In genomic region chr5:118028191-118029034, GRCm38 (mm10) we compare ENCODE assay signal across 8 mouse cellular contexts. TPM values are rescaled to one million over a fixed set of nuclear protein-coding genes. Genes with fewer than 3 reads are reported as not detected.
DNase-seq lines count a peak whose midpoint lies in the region; ATAC-seq lines count a peak whose summit lies in the region.

No protein-coding gene starts in this region.

- DNase-seq in ovary, postnatal 36 days (ENCODE audit: low spot score), result peak; percentile 49
- no peak for DNase-seq in ovary, postnatal 14 days (ENCODE audit: low spot score)
- no peak for DNase-seq in ovary, postnatal 10 days (ENCODE audit: low spot score)
- DNase-seq in urinary bladder, adult 18-20 months (ENCODE audit: low spot score in 2 of 2), result no peak

- H3K9ac ChIP-seq in embryonic facial prominence, embryonic 13.5 days, result peak overlapping the region; percentile 65
- peak overlapping the region; percentile 62 for H3K9ac ChIP-seq in hindbrain, embryonic 12.5 days
- H3K9ac ChIP-seq in liver, embryonic 15.5 days, result no peak overlapping the region
- peak overlapping the region; percentile 45; the same call in 1 of the 2 replicates for H3K9ac ChIP-seq in stomach, embryonic 14.5 days (replicated peaks; ENCODE audit: low read depth, low read length)

- H3K4me1 ChIP-seq in embryonic facial prominence, embryonic 13.5 days, result peaks cover 39% of the 10 kb centered on the region
- H3K4me1 ChIP-seq in hindbrain, embryonic 12.5 days, result peaks cover 46% of the 10 kb centered on the region
- H3K4me1 ChIP-seq in liver, embryonic 15.5 days (replicated peaks), result peaks cover 13% of the 10 kb centered on the region; the same call in 1 of the 2 replicates
- H3K4me1 ChIP-seq in stomach, embryonic 14.5 days (ENCODE audit: control insufficient read depth, insufficient read depth, low read length), result peaks cover 28% of the 10 kb centered on the region

- H3K27me3 ChIP-seq in embryonic facial prominence, embryonic 13.5 days, result peaks cover 67% of the 10 kb centered on the region
- peaks cover 68% of the 10 kb centered on the region for H3K27me3 ChIP-seq in hindbrain, embryonic 12.5 days
- H3K27me3 ChIP-seq in liver, embryonic 15.5 days, result peaks cover 69% of the 10 kb centered on the region
- peaks cover 23% of the 10 kb centered on the region for H3K27me3 ChIP-seq in stomach, embryonic 14.5 days (ENCODE audit: control insufficient read depth, insufficient read depth, low read length)

- H3K9me3 ChIP-seq in embryonic facial prominence, embryonic 13.5 days, result no peaks in the 10 kb centered on the region
- no peaks in the 10 kb centered on the region; the same call in 1 of the 2 replicates for H3K9me3 ChIP-seq in hindbrain, embryonic 12.5 days (replicated peaks)
- no peaks in the 10 kb centered on the region for H3K9me3 ChIP-seq in liver, embryonic 15.5 days (replicated peaks)
- H3K9me3 ChIP-seq in stomach, embryonic 14.5 days (ENCODE audit: control insufficient read depth, low read depth, low read length), result no peaks in the 10 kb centered on the region

- H3K27ac ChIP-seq in embryonic facial prominence, embryonic 13.5 days, result no peak overlapping the region
- H3K27ac ChIP-seq in hindbrain, embryonic 12.5 days, result no peak overlapping the region
- H3K27ac ChIP-seq in liver, embryonic 15.5 days (replicated peaks), result no peak overlapping the region
- H3K27ac ChIP-seq in stomach, embryonic 14.5 days (ENCODE audit: low read length), result no peak overlapping the region

- no peak for ATAC-seq in embryonic facial prominence, embryonic 13.5 days (ENCODE audit: insufficient number of reproducible peaks, insufficient read depth, low FRiP score, low TSS enrichment, low read depth)
- ATAC-seq in hindbrain, embryonic 12.5 days (ENCODE audit: low FRiP score), result no peak
- ATAC-seq in liver, embryonic 15.5 days (ENCODE audit: insufficient read depth), result 0 out of 2 replicates have a peak, but pooled peaks have one; percentile 31
- peak; percentile 12; the same call in 1 of the 2 replicates for ATAC-seq in stomach, embryonic 14.5 days (ENCODE audit: insufficient number of reproducible peaks, insufficient read depth, low FRiP score, low read depth)

- H3K36me3 ChIP-seq in embryonic facial prominence, embryonic 13.5 days, result no peaks in the 10 kb centered on the region
- no peaks in the 10 kb centered on the region for H3K36me3 ChIP-seq in hindbrain, embryonic 12.5 days
- H3K36me3 ChIP-seq in liver, embryonic 15.5 days (replicated peaks), result no peaks in the 10 kb centered on the region
- H3K36me3 ChIP-seq in stomach, embryonic 14.5 days (ENCODE audit: control insufficient read depth, insufficient read depth, low read length), result no peaks in the 10 kb centered on the region

- 2% methylated on average over 76 of the region's 79 CpGs for WGBS in embryonic facial prominence, embryonic 13.5 days
- 2% methylated on average over 76 of the region's 79 CpGs for WGBS in hindbrain, embryonic 12.5 days
- WGBS in liver, embryonic 15.5 days (ENCODE audit: insufficient replicate concordance), result 2% methylated on average over 73 of the region's 79 CpGs
- WGBS in stomach, embryonic 14.5 days, result 1% methylated on average over 74 of the region's 79 CpGs

- H3K4me2 ChIP-seq in embryonic facial prominence, embryonic 13.5 days, result peak overlapping the region; percentile 95
- peak overlapping the region; percentile 99 for H3K4me2 ChIP-seq in hindbrain, embryonic 12.5 days (replicated peaks)
- peak overlapping the region; percentile 70 for H3K4me2 ChIP-seq in liver, embryonic 15.5 days
- peak overlapping the region; percentile 99 for H3K4me2 ChIP-seq in stomach, embryonic 14.5 days (replicated peaks; ENCODE audit: low read depth, low read length)

- peak overlapping the region; percentile 65 for H3K4me3 ChIP-seq in embryonic facial prominence, embryonic 13.5 days
- peak overlapping the region; percentile 67 for H3K4me3 ChIP-seq in hindbrain, embryonic 12.5 days
- H3K4me3 ChIP-seq in liver, embryonic 15.5 days (replicated peaks), result peak overlapping the region; percentile 53
- peak overlapping the region; percentile 65 for H3K4me3 ChIP-seq in stomach, embryonic 14.5 days (ENCODE audit: low read depth, low read length)

RNA-seq across cellular contexts. Expression of gene Tesc, which starts 0.9 kb away (rescaled TPM):
- 7.3 and 9.2 TPM in 2 replicates for polyA plus RNA-seq in embryonic facial prominence, embryonic 13.5 days (2015; fragmentation: Nextera tagmentation; extraction: Ambion mirVana)
- 0.53 and 0.56 TPM in 2 replicates for polyA plus RNA-seq in hindbrain, embryonic 12.5 days (2016; fragmentation: Nextera tagmentation; extraction: Ambion mirVana)
- 1.6 and 2.2 TPM in 2 replicates for polyA plus RNA-seq in liver, embryonic 15.5 days (2015; fragmentation: Nextera tagmentation; extraction: Ambion mirVana)
- 15.1 and 18.1 TPM in 2 replicates for polyA plus RNA-seq in stomach, embryonic 14.5 days (2014; fragmentation: Nextera tagmentation; extraction: Ambion mirVana)

RNA-seq across cellular contexts. Expression of gene Fbxo21, which starts 51.9 kb away (rescaled TPM):
- 73.7 TPM in 2 replicates for polyA plus RNA-seq in embryonic facial prominence, embryonic 13.5 days (2015; fragmentation: Nextera tagmentation; extraction: Ambion mirVana)
- polyA plus RNA-seq in hindbrain, embryonic 12.5 days (2016; fragmentation: Nextera tagmentation; extraction: Ambion mirVana), result 132 and 133 TPM in 2 replicates
- polyA plus RNA-seq in liver, embryonic 15.5 days (2015; fragmentation: Nextera tagmentation; extraction: Ambion mirVana), result 14.2 and 17.2 TPM in 2 replicates
- 69.3 and 71.7 TPM in 2 replicates for polyA plus RNA-seq in stomach, embryonic 14.5 days (2014; fragmentation: Nextera tagmentation; extraction: Ambion mirVana)

Comparison
In these comparisons a context has a peak if more than half of its experiments do, and no peak if none do; other contexts are left out.
1. ATAC-seq: peak in liver, embryonic 15.5 days (single experiment) and stomach, embryonic 14.5 days (single experiment); none in embryonic facial prominence, embryonic 13.5 days (single experiment) and hindbrain, embryonic 12.5 days (single experiment).
2. Peak in every context shown above with its lines, with median percentiles within 50 percentile points of each other: H3K4me2 ChIP-seq and H3K4me3 ChIP-seq.